Mouse (Mus musculus): ENCODE data around the gene Fhod1.

DNA sequence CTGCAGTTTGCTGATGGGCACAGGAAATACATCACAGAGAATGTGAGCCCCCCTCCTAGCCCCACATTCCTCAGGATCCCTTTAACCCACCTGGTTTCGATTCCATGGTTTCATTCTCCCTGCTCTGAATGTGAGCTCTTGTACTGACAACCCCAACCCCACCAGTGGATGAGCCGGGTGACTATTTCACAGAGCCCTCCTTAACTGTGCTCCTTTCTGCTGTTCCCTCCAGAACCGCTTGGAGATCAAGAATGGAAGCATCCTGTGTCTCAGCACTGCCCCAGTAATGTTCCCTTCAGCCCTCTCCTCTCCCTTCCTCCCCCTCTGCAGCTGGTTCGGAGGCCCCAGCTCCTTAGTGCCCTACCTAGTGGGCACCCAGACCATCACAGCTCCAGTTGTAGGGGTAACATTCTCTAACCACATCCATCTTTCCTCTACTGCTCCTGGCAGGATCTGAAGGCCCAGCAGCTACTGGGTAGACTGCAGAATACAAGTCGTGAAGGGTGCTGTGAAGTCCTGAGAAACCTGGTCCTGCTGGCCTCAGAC is 41.5 kb downstream of the Fhod1 start:
- TF ChIP-seq ETS1 (conservative IDR thresholded peaks at IDR 0.05; ENCODE audit: low read depth, low read length), result no peak
- no peak for TF ChIP-seq EP300 (IDR thresholded peaks at IDR 0.05; ENCODE audit: low read length)
- no peak for TF ChIP-seq USF1 (IDR thresholded peaks at IDR 0.05; ENCODE audit: low read depth, low read length)
- TF ChIP-seq CTCF (conservative IDR thresholded peaks at IDR 0.05 in 1 of 2, IDR thresholded peaks at IDR 0.05 in 1 of 2; ENCODE audit: low read depth in 2 of 2, low read length in 2 of 2), result no peak
- TF ChIP-seq POLR2A (IDR thresholded peaks at IDR 0.05; ENCODE audit: low read depth, low read length), result no peak
- TF ChIP-seq TCF12 (IDR thresholded peaks at IDR 0.05; ENCODE audit: low read depth, low read length), result no peak
- TF ChIP-seq SIN3A (IDR thresholded peaks at IDR 0.05; ENCODE audit: low read length), result no peak

Data from CH12.LX (cell line).